Mouse (Mus musculus) retina, postnatal 1 day (tissue): ENCODE results near the gene Ttc17.
A peak's percentile ranks its signal among the peaks of the same experiment; 100 is the strongest.

Experiments used
- DNase-seq: peaks from one replicate; pipeline ENCODE4 v3.0.0-alpha.2; 2012

Gene Ttc17

GRCm38 (mm10) chr2:94378678-94379077 lies 27.8 kb downstream of the Ttc17 start:
- DNase-seq: no peak

GRCm38 (mm10) chr2:94371093-94371492 lies 35.4 kb downstream of the Ttc17 start:
- peak; percentile 14 for DNase-seq

- DNase-seq: no peak
Observed at GRCm38 (mm10) chr2:94363821-94364220, 42.7 kb downstream of the Ttc17 start.

GRCm38 (mm10) chr2:94360398-94360973 lies 46.0 kb downstream of the Ttc17 start:
- peak; percentile 84 for DNase-seq

DNA sequence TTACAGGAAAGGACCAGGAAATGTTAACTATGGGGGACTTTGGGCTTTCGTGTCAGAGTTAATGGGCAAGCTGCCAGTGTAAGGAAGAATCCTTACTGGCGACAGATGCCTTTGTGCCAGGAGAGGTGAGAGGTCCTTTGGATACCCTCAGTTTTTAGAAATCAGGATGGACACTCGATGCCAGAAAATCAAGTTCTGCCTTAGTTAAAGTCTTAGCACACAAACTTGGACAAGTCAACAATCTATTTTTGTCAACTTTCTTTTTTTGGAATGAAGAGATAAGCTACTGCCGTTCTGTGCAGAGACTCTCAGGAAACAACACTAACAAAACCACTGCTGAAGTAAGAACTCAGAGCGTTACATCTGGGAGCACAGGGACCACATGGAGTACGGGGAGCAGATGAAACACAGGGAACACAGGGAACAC lies 58.3 kb downstream of the Ttc17 start:
- no peak for DNase-seq

DNA sequence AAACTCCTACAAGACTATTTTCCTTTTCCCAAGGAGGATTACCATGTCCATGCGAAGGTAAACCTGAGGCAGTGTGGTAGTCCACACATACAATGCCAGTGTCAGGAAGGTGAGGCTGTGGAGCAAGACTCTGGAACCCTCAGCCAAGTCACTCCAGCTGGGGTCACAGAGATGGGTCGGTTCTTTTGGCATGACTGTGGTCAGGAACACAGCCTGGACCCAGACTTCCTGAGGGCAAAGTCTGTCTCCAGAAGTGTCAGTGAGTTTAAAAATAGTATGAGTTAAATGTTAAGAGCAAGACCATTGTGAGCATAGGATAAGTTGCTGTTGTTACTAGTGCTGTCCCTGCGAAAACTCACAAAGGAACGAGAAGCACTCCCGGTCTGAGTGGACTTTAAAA lies 59.7 kb downstream of the Ttc17 start:
- no peak for DNase-seq

DNA sequence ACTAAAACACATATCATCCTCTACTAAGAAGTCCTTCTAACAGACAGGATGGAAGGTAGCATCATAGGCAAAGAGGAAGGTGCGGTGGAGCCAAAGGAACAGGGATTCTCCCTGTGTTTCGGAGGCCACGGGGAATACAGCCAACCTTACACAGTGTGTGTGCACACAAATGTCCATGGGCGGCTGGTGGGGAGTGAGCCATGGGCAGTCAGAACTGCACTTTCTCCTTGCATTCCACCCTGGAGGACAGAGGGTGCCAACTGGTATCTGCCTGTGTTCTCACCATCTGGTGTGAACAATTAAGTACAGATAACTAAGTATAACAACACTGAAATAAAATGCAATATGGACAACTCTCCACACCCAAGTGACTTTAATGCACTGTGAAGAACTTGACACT lies 61.9 kb downstream of the Ttc17 start:
- DNase-seq: no peak

DNA sequence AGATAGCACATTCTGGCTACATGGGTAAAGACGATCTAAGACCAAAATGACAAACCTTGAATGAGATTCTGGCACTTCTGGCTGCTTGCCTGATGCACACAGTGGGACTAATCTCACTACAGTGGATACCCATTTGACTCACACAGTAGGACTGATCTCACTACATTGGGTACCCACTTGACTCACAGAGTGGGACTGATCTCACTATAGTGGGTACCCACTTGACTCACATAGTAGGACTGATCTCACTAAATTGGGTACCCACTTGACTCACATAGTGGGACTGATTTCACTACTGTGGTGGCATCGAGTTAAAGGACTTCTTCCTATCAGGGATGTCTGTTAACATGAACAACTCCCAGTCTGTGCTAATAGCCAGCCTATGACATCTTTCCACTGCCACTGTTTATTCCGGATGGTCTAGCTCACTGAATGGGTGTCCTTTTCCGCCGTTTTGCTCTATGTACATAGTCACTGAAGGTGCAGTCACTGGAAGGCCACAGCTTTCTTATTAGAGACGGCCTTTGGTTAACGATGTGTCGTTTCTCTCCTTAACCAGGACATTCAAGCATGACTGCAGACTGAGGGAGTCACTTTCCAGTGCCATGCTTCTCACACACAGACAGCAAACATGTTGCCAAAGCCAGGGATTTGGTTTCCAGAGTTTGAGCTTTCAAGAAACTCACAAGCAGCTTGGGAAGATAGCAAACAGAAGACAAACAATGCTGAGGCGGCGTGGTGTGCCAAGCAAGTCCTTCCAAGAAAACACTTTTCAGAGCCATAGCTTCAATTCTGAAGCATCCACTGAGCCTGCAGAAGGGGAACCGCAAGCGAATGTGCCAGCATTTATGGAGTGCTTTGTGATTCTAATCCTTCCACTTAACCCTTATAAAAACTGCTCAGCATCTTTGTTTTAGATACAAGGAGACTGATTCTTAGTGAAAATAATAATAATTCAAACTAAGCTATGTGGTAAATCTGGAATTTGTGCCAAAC lies 62.9 kb downstream of the Ttc17 start:
- DNase-seq: peak; percentile 19

DNA sequence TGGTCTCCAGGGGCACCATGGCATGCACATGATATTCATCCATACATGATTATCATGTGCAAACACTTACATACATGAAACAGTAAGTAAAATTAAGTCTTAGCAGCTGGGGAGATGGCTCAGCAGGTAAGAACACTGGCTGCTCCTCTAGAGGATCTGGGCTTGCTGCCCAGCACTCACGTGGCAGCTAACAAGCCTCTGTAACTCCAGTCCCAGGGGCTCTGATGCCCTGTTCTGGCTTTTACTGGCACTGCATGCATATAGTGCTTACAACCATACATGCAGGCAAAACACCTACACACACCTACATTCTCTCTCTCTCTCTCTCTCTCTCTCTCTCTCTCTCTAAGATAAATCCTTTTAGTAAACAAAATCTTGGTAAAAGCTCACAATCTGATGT lies 65.7 kb downstream of the Ttc17 start:
- no peak for DNase-seq

DNA sequence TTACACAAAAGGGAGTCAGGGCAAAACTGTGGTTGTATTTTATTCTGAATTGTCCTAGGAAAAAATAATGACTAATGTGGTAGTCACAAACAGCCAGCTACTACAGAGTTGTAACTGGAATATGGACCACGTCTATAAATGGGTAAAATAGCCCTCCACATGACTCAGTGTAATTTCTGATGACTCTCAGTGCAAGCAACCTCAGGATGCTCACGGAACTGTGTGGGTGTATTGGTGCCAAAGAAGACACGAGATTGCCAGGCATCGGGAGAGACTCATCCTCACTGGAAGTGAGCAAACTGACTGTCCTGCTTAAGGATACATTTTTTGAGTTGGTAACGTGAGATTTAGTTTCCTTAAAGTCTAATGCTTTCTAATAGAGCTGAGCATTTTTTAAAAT lies 67.0 kb downstream of the Ttc17 start:
- DNase-seq: no peak

DNA sequence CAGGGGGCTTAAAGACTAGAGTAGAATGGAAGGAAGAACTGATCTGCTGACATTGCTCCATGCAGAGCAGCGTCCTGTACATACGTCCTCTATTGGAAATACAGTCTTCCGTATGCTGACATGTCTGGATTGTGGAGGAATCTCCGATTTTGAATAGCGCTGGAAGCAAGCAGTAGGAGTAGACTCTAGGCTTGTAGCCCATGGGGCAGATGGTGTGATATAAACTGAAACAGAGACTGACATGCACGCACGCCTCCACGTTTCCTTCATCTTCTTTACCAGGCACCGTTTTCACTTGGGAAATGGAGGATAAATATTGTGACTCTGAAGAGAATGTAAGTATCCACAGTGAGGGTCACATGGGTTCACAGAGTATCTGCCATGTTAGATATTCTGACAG lies 70.2 kb downstream of the Ttc17 start:
- DNase-seq: no peak

GRCm38 (mm10) chr2:94334742-94335046 lies 71.8 kb downstream of the Ttc17 start:
- no peak for DNase-seq

DNA sequence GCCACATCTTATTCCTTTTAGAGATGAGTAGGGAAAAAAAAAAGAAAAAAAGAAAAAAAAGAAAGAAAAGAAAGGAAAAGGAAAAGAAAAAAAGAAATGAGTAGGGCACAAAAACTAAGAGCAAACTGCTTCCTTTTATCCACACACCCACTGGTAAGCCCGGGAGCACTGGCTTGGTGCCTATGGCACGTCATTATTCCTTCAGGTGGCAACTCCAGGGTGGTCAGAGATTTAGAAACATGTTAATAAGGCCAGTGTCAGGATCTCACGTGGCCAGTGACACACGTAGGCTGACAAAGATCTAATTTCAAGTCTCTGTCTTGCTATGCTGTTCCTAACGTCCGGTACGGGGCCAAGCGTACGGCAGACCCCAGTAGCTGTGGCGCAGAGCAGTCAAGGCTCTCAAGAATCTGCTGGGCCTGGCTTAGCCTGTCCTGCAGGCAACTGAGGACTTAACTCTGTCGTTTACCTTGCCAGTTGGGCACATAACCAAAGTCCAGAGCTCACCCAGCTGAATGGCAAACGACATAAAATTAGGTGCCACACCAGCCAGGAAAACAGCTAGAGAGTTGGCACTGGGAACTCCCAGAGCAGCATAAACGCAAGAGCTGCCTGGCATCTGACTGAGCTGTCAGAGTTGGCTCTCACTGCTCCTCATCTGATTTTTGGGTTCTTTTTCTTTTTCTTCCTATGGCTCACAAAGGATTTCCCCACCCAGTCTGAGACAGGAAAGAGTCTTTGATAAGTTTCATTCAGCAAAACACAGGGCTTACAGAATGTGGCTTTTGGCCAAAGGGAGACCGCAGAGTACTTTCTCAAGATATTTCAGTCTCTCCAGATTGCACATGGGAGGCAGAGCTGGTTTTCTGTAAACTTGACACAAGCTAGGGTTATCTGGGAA lies 72.4 kb downstream of the Ttc17 start:
- no peak for DNase-seq

- no peak for DNase-seq
Observed at GRCm38 (mm10) chr2:94333086-94333485, 73.4 kb downstream of the Ttc17 start.

DNA sequence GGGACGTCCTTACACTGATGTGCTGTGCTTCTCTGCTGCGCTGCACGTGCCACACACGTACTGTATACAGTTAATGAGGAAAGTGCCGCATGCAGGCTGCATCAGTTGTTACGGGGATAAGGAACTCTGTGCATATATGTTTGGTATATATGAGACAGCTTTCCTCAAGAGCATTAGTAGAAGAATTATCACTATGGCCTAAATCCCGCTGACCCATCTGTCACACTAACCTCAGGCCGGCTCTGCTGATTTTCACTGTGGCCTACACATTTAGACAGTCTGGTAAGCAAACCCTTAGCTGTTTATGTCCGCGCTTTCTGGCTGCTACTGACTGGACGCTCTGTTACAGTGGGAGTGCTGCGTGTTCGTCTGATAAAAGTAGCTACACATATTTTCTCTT lies 77.2 kb downstream of the Ttc17 start:
- DNase-seq: peak; percentile 67

GRCm38 (mm10) chr2:94327836-94328235 lies 78.7 kb downstream of the Ttc17 start:
- no peak for DNase-seq

- no peak for DNase-seq
Observed at GRCm38 (mm10) chr2:94319780-94320179, 86.7 kb downstream of the Ttc17 start.

- DNase-seq: peak; percentile 52
Observed at GRCm38 (mm10) chr2:94316526-94316925, 90.0 kb downstream of the Ttc17 start.

GRCm38 (mm10) chr2:94303984-94304383 lies 102.5 kb downstream of the Ttc17 start:
- DNase-seq: no peak

DNA sequence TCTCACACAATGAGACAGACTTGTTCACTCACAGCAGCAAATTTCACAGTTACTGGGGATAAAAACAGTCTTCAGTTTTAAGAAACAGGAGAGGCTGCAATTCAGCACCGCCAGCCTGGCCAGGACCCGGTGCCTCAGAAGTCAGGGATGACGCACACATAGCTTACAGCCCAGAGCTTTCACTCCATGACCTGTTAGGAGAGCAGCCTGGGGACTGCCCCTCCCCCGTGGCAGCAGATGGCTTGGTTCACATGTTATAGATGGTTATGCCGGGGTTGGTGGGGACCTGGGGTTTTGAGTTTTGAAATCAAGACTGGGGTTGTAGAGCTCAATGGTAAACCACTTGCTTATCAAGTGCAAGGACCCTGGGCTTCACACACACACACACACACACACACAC lies 104.1 kb downstream of the Ttc17 start:
- peak; percentile 49 for DNase-seq

GRCm38 (mm10) chr2:94301749-94302148 lies 104.7 kb downstream of the Ttc17 start:
- DNase-seq: no peak

DNA sequence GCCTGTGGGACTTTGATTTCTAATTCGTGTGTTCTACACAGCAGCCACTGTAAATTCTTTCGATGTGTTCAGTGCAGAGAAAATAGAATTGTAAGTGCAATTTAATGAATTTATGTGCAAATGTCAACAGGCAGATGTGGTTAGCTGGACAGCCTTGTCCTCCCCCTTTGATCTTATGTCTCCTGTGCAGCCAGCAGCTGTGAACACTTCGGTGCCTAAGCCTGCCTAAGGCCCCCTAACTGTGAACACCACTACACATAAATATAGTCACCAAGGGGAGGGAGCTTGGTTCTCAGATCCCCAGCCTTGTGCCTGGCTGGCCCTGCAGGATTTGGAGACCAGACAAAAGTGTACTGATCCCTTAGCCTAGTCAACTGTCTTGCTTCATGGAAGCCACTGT lies 109.0 kb downstream of the Ttc17 start:
- no peak for DNase-seq

DNA sequence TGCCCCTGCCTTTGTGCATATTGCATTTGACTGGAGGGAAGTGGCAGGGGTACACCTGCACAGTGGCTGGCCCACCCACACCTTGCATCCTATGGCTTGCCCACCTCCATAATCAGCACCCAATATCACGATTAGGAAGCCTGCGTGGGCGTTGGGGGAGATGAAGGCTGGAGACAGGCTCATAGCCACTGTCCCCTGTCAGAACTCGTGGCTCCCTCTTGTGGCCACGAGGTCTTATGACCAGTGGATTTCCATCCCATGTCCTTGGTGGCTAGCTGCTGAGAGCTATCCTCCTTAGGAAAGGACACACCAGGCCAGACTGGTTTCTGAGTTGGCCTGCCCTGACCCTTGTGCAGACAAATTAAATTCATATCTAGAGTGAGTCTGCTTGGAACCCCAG lies 116.0 kb downstream of the Ttc17 start:
- DNase-seq: peak; percentile 86
